Mouse (Mus musculus) lung, postnatal 36 days (tissue): Measurements from ENCODE around the gene Ube2o.
"Not testable (repeated sequence)": the region's sequence is repeated elsewhere in the genome, so short reads cannot be mapped to it uniquely, and the experiment has no call there.

Experiments used
- DNase-seq: peaks from one replicate; pipeline ENCODE4 v3.0.0; 2022; ENCODE audit warnings: mixed read lengths

Gene Ube2o

GRCm38 (mm10) chr11:116613234-116613633, 32.0 kb upstream of the Ube2o start:
- no peak for DNase-seq

GRCm38 (mm10) chr11:116612554-116612953, 31.3 kb upstream of the Ube2o start:
- DNase-seq: no peak

GRCm38 (mm10) chr11:116611883-116612282, 30.6 kb upstream of the Ube2o start:
- no peak for DNase-seq

GRCm38 (mm10) chr11:116611168-116611567, 29.9 kb upstream of the Ube2o start:
- not testable (repeated sequence) for DNase-seq

GRCm38 (mm10) chr11:116609965-116610630, 28.9 kb upstream of the Ube2o start:
- no peak for DNase-seq

- no peak for DNase-seq
Measured at GRCm38 (mm10) chr11:116607717-116608116, 26.5 kb upstream of the Ube2o start.

- no peak for DNase-seq
Measured at GRCm38 (mm10) chr11:116604097-116604496, 22.9 kb upstream of the Ube2o start.

GRCm38 (mm10) chr11:116603339-116603738, 22.1 kb upstream of the Ube2o start:
- DNase-seq: peak; percentile 72

GRCm38 (mm10) chr11:116602043-116602442, 20.8 kb upstream of the Ube2o start:
- no peak for DNase-seq

- no peak for DNase-seq
Measured at GRCm38 (mm10) chr11:116601166-116601565, 19.9 kb upstream of the Ube2o start.

- no peak for DNase-seq
Measured at GRCm38 (mm10) chr11:116599230-116599629, 18.0 kb upstream of the Ube2o start.

- DNase-seq: no peak
Measured at GRCm38 (mm10) chr11:116598193-116598592, 16.9 kb upstream of the Ube2o start.

- no peak for DNase-seq
Measured at GRCm38 (mm10) chr11:116596766-116597165, 15.5 kb upstream of the Ube2o start.

- no peak for DNase-seq
Measured at GRCm38 (mm10) chr11:116593345-116593744, 12.1 kb upstream of the Ube2o start.

- peak; percentile 98 for DNase-seq
Measured at GRCm38 (mm10) chr11:116592428-116592827, 11.2 kb upstream of the Ube2o start.

- DNase-seq: no peak
Measured at GRCm38 (mm10) chr11:116591621-116592020, 10.4 kb upstream of the Ube2o start.

GRCm38 (mm10) chr11:116589574-116589973, 8.3 kb upstream of the Ube2o start:
- DNase-seq: no peak

- no peak for DNase-seq
Measured at GRCm38 (mm10) chr11:116589020-116589531, 7.8 kb upstream of the Ube2o start.

GRCm38 (mm10) chr11:116586801-116587631, 5.8 kb upstream of the Ube2o start:
- DNase-seq: peak; percentile 83

- no peak for DNase-seq
Measured at GRCm38 (mm10) chr11:116586310-116586709, 5.1 kb upstream of the Ube2o start, which contains the start of gene Aanat. Aanat (plus strand) TSS chr11:116586432.

- DNase-seq: no peak
Measured at GRCm38 (mm10) chr11:116585682-116586081, 4.4 kb upstream of the Ube2o start.

- peak; percentile 35 for DNase-seq
Measured at GRCm38 (mm10) chr11:116580711-116581375, 404 bp downstream of the Ube2o start.

- no peak for DNase-seq
Measured at GRCm38 (mm10) chr11:116580031-116580652, 1.1 kb downstream of the Ube2o start.
